Mouse (Mus musculus) forebrain, embryonic 16.5 days (tissue): Measurements from ENCODE around the gene Zdhhc17. TPM values are rescaled to one million over a fixed set of nuclear protein-coding genes. Genes with fewer than 3 reads are reported as not detected.

Experiments used
- ATAC-seq: fragments of 200-750 bp; cut with Nextera tagmentation; 2 replicates; pipeline ENCODE4 v1.8.0; 2017; ENCODE audit warnings: mild to moderate bottlenecking, moderate library complexity
- H3K27ac ChIP-seq: fragments of 300-500 bp; sonication (generic); 2 replicates; pipeline ENCODE4 v1.5.1; 2014; ENCODE audit warnings: low read length, control low read depth
- H3K27me3 ChIP-seq: fragments of 300-500 bp; sonication (generic); replicated peaks from 2 replicates; pipeline ENCODE4 v1.6.1; 2014; ENCODE audit warnings: low read length; ENCODE audit not compliant: control insufficient read depth, insufficient read depth
- H3K36me3 ChIP-seq: fragments of 300-500 bp; sonication (generic); 2 replicates; pipeline ENCODE4 v1.6.1; 2014; ENCODE audit not compliant: control insufficient read depth, insufficient read depth
- H3K4me1 ChIP-seq: fragments of 300-500 bp; sonication (generic); replicated peaks from 2 replicates; pipeline ENCODE4 v1.6.1; 2014; ENCODE audit warnings: low read length; ENCODE audit not compliant: control insufficient read depth, insufficient read depth
- H3K4me2 ChIP-seq: fragments of 300-500 bp; sonication (generic); 2 replicates; pipeline ENCODE4 v1.6.1; 2014; ENCODE audit warnings: mild to moderate bottlenecking, low read length, control low read depth
- H3K4me3 ChIP-seq: fragments of 300-500 bp; sonication (generic); replicated peaks from 2 replicates; pipeline ENCODE4 v1.5.1; 2014; ENCODE audit warnings: mild to moderate bottlenecking, low read length, control low read depth
- H3K9ac ChIP-seq: fragments of 300-500 bp; sonication (generic); replicated peaks from 2 replicates; pipeline ENCODE4 v1.6.1; 2014; ENCODE audit warnings: low read depth, low read length, control low read depth
- H3K9me3 ChIP-seq: fragments of 300-500 bp; sonication (generic); 2 replicates; pipeline ENCODE4 v1.6.1; 2016; ENCODE audit warnings: low read length; ENCODE audit not compliant: control insufficient read depth
- WGBS: fragments of 180-500 bp; shearing (Covaris S2); extraction: QIAGEN DNeasy Blood & Tissue Kit; methylation state at CpG from one replicate; pipeline ENCODE4 v1.1.7; 2014; 5-methylcytosine and 5-hydroxymethylcytosine counted together
- polyA plus RNA-seq: library from polyadenylated mRNA; unstranded; fragments of >200 nt; fragmentation: Nextera tagmentation; extraction: Ambion mirVana; gene quantifications from 2 replicates; pipeline ENCODE4 v1.2.1, GENCODE M21; 2015

The Zdhhc17 gene
- polyA plus RNA-seq, 1 experiment from 2014 or later, result 63.6 TPM

DNA sequence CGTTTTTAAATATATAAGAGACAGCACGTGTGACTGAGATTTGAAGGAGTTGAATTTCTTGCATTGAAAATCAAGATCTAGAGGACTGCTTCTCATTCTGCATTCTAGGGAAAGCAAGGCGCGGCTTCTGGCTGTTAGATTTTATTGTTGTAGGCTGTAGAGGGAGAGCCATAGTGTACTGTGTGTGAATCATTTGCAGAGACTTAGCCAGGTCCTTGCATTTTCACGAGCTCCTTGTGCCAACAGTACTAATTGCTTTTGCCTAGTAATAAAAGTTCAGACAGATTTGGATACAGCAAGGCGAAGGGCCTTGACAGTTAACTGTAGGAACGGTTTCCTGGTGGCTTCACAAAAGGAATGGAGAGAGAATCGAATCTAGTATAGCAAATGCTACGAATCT is 87.3 kb downstream of the Zdhhc17 start:
- Histone ChIP-seq H3K4me3 (peak overlapping the region; percentile 18), H3K9me3 (no peaks in the 10 kb centered on the region), H3K9ac (no peak overlapping the region), H3K4me2 (peak overlapping the region; percentile 93), H3K27me3 (no peaks in the 10 kb centered on the region), H3K4me1 (peaks cover 47% of the 10 kb centered on the region), H3K36me3 (no peaks in the 10 kb centered on the region), H3K27ac (0 out of 2 replicates have a peak overlapping the region, but pooled peaks have one; percentile 13)
- 49% methylated on average over 9 of the region's 9 CpGs for WGBS
- no peak for ATAC-seq

DNA sequence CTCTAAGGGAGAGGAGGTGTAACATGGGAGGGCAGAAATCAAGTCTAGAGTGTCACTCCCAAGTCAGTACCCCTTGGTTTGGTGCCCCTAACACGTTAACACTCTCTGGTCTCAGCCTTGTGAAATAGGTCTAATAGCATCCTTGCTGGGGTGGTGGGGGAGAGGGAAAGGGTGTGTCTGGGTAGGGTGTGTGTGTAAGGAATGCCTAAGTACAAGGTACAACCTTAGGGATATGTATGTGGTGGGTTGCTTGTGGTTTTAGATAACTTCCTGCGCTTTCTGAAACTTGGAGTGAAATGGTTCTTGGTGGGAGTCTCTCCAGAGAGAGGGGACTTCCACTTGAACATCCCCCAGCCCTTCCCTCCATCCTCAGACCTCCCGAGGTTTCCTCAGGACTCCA is 88.0 kb downstream of the Zdhhc17 start:
- Histone ChIP-seq H3K9me3 (no peaks in the 10 kb centered on the region), H3K4me2 (peak overlapping the region; percentile 93), H3K36me3 (no peaks in the 10 kb centered on the region), H3K27me3 (no peaks in the 10 kb centered on the region), H3K4me1 (peaks cover 42% of the 10 kb centered on the region), H3K27ac (no peak overlapping the region), H3K4me3 (peak overlapping the region; percentile 81), H3K9ac (no peak overlapping the region)
- no peak for ATAC-seq
- 72% methylated on average over 3 of the region's 3 CpGs for WGBS

DNA sequence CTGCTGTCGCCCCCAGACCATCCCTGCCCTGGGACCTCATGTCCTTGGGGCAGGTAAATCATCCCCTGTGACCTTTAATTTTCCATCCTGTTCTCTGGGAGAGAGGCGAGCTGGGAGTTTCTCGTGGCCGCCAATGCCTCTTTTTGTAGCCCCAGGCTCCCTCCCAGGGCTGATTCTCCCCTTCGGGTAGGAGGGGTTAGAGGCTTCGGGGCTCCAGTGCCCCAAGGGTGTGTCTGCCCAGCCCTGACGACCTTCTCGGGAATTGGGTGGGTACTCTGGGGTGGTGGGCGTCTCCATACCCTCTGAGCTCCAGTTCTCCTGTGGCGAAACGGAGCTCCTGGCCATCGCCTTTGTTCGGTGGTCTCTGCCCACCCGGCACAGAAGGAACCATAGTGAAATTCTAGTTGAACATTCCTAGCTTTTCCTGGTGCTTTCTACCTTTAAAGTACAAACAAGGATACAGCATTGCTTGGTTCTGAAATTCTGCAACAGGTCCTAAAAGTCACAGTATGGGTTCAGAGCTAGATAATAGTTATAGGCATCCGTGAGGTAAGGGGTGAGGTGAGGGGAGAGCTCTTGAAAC is 89.5 kb downstream of the Zdhhc17 start:
- Histone ChIP-seq H3K4me1 (peaks cover 30% of the 10 kb centered on the region), H3K4me2 (peak overlapping the region; percentile 93), H3K27ac (peak overlapping the region; percentile 91), H3K9ac (peak overlapping the region; percentile 89), H3K4me3 (peak overlapping the region; percentile 81), H3K27me3 (no peaks in the 10 kb centered on the region), H3K9me3 (no peaks in the 10 kb centered on the region), H3K36me3 (no peaks in the 10 kb centered on the region)
- 1% methylated on average over 15 of the region's 15 CpGs for WGBS
- peak; percentile 41 for ATAC-seq

DNA sequence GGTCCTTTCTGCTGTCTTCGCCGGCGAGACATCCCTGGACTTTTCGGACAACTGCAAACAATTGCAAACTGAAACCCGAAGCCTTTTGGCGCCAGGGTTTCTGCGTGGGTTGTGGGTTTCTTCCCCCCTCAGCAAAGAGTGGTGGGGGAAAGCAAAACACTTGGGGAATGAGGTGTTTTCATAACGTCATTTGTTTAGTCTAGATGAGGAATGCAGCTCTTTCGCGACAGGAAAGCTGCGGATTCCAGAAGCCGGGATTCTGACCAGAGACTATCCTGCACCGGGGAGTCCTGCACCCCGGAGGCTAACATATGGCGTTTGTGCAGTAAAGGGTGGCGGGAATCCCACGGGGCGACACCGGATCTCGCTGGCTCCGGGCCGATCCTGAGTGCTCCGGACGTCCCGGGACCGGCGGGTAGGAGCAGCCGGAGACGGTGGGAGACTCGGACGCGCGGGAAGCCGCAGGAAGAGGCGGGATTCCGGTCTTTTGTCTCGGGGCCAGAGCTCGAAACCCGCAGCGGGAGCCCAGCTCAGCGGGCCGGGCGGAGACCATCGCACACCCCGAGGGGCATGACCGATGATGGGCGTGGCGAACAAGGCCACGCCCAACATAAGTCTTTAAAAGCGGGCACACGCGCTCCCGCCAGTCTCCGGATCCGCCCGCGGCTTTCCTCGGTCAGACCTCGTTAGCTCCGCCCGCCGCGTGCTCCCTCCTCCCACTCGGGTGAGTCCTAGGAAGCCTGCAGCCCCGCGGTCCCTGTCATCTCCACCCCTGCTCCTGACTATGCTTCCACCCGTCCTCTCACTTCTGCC is 90.2 kb downstream of the Zdhhc17 start, which contains the start of gene Csrp2:
Gene Csrp2 (plus strand): TSS at position 259 of the 813 bp plus-strand sequence.
- H3K27me3 ChIP-seq, result no peaks in the 10 kb centered on the region
- under 1% methylated on average over 67 of the region's 67 CpGs for WGBS
- H3K36me3 ChIP-seq, result no peaks in the 10 kb centered on the region
- peak within 1 kb of the TSS; percentile 91 for H3K27ac ChIP-seq
- H3K9me3 ChIP-seq, result no peaks in the 10 kb centered on the region
- peak; percentile 91 for ATAC-seq
- peaks cover 30% of the 10 kb centered on the region for H3K4me1 ChIP-seq
- peak within 1 kb of the TSS; percentile 93 for H3K4me2 ChIP-seq
- peak within 1 kb of the TSS; percentile 81 for H3K4me3 ChIP-seq
- H3K9ac ChIP-seq, result peak within 1 kb of the TSS; percentile 89

DNA sequence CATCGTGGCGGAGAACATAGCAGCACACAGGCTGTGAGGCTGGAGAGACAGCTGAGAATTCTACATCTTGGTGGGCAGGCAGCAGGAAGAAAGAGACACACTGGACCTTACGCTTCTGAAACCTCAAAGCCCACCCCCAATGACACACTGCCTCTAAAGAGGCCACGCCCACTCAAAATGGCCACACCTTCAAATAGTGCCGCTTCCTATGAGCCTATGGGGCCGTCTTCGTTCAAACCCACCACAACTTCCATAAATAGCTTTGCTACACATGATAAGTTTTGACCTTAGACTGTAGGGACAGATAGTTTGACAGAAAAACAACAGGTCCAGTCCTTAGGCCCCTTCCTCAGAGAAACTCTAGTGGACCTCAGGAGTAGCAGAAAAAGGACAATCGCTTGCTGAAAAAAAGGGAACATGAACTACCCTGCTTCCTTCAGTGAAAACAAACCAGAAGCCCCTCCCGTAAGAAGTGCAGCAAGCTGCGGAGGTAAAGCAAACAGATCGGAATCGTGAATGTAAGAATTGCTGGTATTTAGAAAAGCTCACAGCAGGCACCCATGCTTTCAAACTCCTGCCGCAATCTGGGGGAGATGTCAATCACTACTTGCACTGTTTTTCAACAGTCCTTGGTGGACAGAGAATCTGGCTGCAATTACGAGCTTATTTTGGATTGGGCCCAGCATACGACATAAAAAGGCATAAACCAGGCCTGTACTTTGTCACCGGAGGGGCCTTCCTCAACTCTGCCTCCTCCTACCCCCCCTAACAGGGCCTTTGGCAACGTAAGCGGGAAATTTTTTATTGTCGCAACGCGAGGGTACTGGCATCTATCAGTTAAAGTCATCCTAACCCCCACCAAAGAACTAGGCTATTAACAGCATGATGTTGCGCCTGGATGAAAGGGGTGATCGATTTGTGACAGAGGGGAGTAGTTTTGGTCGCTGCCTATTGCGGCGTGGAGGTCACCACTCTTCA is 91.2 kb downstream of the Zdhhc17 start:
- ATAC-seq, result peak; percentile 26
- Histone ChIP-seq H3K9me3 (no peaks in the 10 kb centered on the region), H3K9ac (peak overlapping the region; percentile 89), H3K4me1 (peaks cover 30% of the 10 kb centered on the region), H3K4me2 (peak overlapping the region; percentile 93), H3K4me3 (peak overlapping the region; percentile 81), H3K27ac (peak overlapping the region; percentile 91), H3K36me3 (no peaks in the 10 kb centered on the region), H3K27me3 (no peaks in the 10 kb centered on the region)
- WGBS, result 17% methylated on average over 26 of the region's 26 CpGs

DNA sequence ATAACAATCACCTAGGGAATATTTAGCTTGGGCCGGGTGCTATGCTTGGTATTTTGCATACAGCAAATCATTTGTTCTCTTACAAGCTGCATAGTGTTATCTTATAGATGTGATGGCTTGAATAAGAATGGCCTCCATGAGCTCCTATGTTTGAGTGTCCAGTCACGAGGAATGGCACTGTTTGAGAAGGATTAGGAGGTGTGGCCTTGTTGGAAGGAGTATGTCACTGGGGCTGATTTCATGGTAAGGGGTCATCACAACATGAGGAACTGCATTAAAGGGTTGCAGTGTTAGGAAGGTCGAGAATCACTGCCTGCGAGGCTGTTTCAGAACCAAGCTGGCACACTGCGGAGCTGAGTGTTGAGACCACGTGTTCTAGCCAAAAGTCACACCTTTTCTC is 92.4 kb downstream of the Zdhhc17 start:
- H3K36me3 ChIP-seq, result no peaks in the 10 kb centered on the region
- WGBS, result 92% methylated on average over 6 of the region's 6 CpGs
- ATAC-seq, result no peak
- H3K4me3 ChIP-seq, result no peak overlapping the region
- no peaks in the 10 kb centered on the region for H3K27me3 ChIP-seq
- no peaks in the 10 kb centered on the region for H3K9me3 ChIP-seq
- H3K4me1 ChIP-seq, result peaks cover 24% of the 10 kb centered on the region
- no peak overlapping the region for H3K9ac ChIP-seq
- H3K4me2 ChIP-seq, result no peak overlapping the region
- no peak overlapping the region for H3K27ac ChIP-seq

DNA sequence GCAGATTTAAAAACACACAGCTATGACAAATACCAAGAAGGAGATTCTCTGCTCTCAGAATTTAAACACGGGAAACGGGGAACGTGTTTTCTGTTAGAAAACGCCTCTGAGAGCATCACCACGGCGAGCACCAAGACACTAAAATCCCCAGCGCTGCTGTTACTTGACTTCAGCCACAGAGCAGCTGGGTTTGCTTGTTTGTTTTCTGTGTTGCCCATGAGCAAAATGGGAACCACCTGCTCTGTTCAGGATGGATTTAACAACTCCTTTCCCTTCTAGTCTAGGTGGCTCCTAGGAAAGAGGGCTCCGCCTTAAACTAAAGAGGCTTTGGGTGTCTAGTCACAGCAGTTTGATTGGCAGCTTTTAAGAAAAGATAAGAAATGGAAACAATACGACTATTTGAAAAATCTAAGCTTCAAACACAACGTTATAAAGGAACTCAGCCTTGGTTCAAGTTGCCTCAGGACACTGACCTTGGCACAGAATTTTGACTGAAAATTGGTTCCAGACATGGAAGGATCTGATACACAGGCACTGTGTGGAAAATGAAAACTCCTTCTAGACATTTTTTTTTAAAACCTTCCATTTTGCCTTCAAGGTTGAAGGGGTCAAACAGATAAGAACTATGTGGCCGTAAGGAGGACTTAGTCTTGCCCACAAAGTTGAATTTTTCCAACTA is 93.1 kb downstream of the Zdhhc17 start:
- H3K27ac ChIP-seq, result no peak overlapping the region
- no peaks in the 10 kb centered on the region for H3K9me3 ChIP-seq
- ATAC-seq, result no peak
- 86% methylated on average over 11 of the region's 11 CpGs for WGBS
- no peaks in the 10 kb centered on the region for H3K27me3 ChIP-seq
- no peak overlapping the region for H3K4me3 ChIP-seq
- no peak overlapping the region for H3K9ac ChIP-seq
- no peaks in the 10 kb centered on the region for H3K36me3 ChIP-seq
- no peak overlapping the region for H3K4me2 ChIP-seq
- peaks cover 19% of the 10 kb centered on the region for H3K4me1 ChIP-seq

DNA sequence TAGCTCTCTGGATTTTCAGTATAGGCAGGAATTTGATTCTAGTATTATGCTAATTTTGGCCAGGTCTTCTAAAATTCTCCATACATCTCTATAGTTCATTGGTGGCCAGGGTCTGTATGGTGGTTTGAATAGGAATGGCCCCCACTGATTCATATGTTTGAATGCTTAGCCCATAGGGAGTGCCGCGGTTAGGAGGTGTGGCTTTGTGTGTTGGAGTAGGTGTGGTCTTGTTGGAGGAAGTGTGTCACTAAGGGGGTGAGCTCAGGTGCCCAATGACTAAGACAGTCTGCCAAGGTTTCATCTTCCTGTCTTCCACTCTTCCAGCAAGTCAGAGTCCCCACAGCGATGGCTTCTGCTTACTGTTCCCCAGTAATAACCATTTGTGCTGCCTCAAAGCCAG is 106.1 kb downstream of the Zdhhc17 start:
- 96% methylated on average over 3 of the region's 3 CpGs for WGBS
- H3K36me3 ChIP-seq, result no peaks in the 10 kb centered on the region
- no peak overlapping the region for H3K4me3 ChIP-seq
- H3K4me1 ChIP-seq, result no peaks in the 10 kb centered on the region
- H3K4me2 ChIP-seq, result no peak overlapping the region
- no peak overlapping the region for H3K27ac ChIP-seq
- no peak for ATAC-seq
- H3K9me3 ChIP-seq, result no peaks in the 10 kb centered on the region
- H3K9ac ChIP-seq, result no peak overlapping the region
- no peaks in the 10 kb centered on the region for H3K27me3 ChIP-seq
